Mouse (Mus musculus): ENCODE results near the gene Msantd3.

Gene Msantd3

DNA sequence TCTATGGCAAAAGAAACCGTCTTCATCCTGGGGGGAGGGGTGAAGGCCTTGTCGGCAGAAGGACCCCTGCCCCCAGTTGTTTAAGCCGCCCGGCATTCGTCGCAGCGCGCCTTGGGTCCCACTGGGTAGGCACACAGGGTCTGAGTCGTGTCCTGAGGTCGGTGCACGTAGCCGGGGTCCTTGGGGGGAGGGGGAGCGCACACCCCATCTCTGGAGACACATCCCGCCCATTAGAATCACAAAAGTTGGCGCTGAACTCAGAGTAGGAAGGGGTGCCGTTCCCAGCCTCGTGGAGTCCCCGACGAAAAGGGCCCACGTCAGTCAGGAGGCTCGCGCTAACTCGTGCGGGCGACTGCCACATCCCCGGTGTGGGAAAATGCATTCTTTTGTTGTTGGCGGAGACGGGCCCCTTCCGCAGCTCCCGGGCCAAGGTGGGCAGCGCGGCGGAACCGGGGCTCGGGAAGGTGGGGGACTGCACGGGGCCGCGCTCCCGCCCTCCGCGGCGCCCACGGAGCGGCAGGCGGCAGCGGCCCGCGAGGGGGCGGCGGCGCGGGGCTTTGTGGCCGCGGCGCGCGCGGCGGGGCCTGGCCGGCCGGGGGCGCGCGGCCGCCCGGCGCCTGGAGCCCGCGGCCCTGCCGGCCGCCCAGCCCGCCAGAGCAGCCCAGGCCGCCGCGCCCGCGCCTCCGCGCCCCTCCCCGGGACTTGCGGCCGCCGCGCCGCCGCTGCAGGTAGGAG is at the start of gene Msantd3:
Gene Msantd3, plus strand, starts transcription at position 95 of the 735 bp plus-strand sequence.
- no peak for DNase-seq (ENCODE audit: low read depth, low spot score)

- no peak for DNase-seq (ENCODE audit: low read depth, low spot score)
Measured at GRCm38 (mm10) chr4:48491290-48491743, 48.4 kb upstream of the Msantd3 start.

- DNase-seq (ENCODE audit: low read depth, low spot score) = no peak
Measured at GRCm38 (mm10) chr4:48492510-48492909, 47.2 kb upstream of the Msantd3 start.

DNA sequence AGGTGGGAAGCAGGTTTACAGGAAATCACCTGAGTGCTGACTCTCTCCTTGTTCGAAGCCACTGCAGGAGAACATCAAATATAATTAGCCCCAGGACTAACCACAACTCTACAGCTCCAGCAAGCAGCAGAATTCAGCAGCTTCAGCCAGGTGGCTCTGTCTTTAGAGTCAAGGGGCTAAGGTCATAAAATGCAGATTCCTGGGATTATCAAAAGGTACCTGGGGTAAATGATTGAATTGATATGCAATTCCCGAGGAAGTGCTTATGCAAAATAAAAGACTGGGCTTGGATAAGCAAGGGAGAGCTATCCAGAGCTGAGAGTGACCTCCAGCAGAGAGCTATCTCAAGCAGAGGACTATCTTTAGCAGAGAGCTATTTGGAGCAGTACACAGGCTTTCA is 28.9 kb upstream of the Msantd3 start:
- DNase-seq (ENCODE audit: low read depth, low spot score) = no peak

DNA sequence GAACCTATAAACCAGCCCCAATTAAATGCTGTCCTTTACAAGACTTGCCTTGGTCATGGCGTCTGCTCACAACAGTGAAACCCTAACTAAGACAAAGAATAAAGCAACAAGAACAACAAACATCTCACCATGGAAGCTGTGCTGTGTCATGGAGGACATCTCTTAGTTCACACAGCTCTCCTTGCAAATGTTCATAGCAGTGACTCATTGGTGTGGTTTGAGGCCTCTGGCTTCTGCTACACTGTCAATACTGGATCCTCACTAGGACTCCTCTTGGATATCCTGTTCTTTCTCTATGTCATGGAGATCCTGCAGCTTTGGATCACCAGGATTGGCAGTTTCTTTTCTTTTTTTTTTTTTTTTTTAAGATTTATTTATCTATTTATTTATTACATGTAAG is 10.2 kb upstream of the Msantd3 start:
- no peak for DNase-seq (ENCODE audit: low read depth, low spot score)

GRCm38 (mm10) chr4:48531804-48532601 is 7.7 kb upstream of the Msantd3 start:
- DNase-seq (ENCODE audit: low read depth, low spot score) = no peak

- no peak for DNase-seq (ENCODE audit: low read depth, low spot score)
Measured at GRCm38 (mm10) chr4:48536275-48536674, 3.5 kb upstream of the Msantd3 start.

DNA sequence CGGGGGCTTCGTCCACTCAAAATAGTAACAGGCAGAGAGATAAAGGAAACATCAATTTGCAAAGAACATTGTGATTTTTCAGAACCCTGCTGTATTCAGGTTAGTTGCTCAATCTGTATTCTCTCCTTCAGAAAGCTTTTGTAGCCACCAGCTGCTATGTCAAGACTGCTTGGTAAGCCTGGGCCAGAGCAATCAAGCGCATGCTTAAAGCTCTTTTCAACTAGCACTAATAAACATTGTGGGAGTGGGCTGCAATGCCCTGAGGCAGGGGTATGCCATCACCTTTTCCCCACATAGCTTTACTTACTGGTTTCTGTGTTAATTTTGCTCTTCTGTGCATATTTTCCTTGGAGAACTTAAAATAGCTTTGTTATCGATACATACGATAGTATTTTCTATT is 2.7 kb upstream of the Msantd3 start:
- no peak for DNase-seq (ENCODE audit: low read depth, low spot score)

- DNase-seq (ENCODE audit: low read depth, low spot score) = no peak
Measured at GRCm38 (mm10) chr4:48538581-48538980, 1.2 kb upstream of the Msantd3 start.

- DNase-seq (ENCODE audit: low read depth, low spot score) = no peak
Measured at GRCm38 (mm10) chr4:48540576-48541111, 909 bp downstream of the Msantd3 start.

DNA sequence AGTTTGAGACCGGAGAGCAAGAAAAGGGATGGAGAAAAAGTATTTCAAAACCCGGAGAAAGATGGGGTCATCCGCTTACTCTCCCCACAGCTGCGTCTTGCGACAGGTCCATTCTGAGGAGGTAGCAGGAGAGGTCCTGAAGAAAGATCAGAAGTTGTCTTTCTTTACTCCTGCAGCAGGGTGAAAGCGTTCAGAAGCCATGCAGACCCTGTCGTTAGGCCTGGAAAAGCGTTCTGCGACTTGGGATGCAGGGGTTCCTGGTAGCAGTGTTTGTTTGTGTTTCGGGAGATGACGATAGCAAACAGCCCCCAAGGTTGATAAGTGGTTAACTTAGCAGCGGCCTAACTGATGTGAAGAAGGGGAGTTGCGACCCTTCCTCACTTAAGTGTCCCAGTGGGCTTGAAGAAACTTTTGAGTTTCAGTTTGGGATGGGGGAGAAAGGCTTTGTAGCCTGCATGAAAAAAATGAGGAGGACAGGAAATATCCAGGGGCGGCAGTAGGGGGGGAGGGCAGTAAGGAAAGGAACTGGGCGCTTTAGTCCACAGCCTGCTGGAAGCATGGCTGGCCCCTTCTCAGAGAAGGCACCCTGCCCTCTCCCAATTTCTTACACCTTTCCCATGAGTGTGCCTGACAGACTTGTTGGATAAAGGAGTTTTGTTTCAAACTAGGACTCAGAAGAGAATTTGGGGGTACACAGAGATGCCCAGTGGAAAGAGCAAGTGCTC is 2.0 kb downstream of the Msantd3 start:
- no peak for DNase-seq (ENCODE audit: low read depth, low spot score)

- DNase-seq (ENCODE audit: low read depth, low spot score) = no peak
Measured at GRCm38 (mm10) chr4:48542351-48542750, 2.6 kb downstream of the Msantd3 start.

GRCm38 (mm10) chr4:48543071-48543865 is 3.5 kb downstream of the Msantd3 start:
- DNase-seq (ENCODE audit: low read depth, low spot score) = no peak

DNA sequence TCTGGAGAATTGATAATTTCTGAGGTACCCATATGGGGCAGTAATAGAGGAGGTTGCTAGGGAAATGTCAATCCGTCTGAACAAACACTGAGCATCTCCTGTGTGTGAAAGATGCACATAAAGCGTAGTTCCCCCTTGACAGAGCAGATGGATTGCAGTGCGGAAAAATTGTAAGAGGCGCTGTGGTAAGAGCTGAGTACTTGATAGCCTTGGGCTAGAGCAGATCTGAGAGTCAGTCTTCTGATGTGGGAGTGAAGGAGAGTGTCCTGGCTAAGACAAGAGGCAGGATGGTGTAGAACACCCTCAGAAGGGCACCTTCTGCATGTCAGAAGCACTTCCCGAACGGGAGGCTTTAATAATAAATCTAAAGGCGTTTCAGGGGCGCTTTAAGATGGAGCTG is 4.4 kb downstream of the Msantd3 start:
- DNase-seq (ENCODE audit: low read depth, low spot score) = no peak

DNA sequence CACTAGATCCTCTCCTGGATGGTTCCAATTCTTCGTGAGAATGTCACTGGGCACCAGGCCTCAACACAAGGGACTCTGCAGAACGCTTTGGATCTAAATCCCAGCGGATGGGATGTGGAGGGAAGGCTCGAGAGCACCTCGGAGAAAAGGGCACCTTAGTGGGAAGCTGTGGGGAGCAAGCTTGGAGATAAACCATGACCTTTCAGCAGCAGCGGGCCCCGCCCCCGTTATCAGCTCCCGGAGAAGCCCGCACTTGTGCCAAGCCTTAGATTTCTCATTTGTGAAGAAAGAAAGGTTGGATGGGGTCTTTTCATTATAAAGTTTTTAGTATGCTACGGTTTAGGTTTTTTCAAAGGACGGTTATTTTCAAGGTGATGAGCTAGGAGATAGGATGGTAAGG is 6.2 kb downstream of the Msantd3 start:
- no peak for DNase-seq (ENCODE audit: low read depth, low spot score)

- no peak for DNase-seq (ENCODE audit: low read depth, low spot score)
Measured at GRCm38 (mm10) chr4:48546568-48547496, 7.1 kb downstream of the Msantd3 start.

DNA sequence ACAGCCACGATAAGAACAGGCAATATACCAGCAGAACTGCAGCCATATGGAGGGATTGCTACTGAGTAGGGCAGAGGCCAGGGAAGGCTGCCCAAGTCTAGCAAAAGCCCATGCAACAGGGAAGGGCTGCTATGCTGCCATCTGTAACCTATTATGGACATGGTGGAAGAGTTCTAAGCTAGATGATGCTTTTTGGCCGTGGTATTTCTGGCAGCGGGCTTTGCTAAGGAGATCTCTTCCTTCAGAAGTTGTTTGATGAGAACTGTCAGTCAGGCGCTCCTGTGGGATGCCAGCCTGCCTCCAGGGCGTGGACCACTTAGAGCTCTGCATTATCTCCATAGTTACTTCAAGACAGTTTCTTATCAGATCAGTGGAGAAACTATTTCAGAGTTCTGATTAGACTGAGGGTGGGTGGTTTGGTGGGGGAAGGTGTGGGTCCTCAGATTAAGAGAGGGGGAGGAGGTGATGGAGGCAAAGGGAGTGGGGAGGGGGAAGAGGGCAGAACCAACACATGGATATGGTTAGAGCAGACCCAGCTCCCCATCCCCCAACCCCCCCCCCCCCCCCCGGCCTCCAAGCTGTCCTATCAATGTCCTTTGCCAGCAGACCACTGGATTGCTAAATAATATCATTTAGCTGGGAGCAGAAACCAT is 8.8 kb downstream of the Msantd3 start:
- DNase-seq (ENCODE audit: low read depth, low spot score) = no peak

DNA sequence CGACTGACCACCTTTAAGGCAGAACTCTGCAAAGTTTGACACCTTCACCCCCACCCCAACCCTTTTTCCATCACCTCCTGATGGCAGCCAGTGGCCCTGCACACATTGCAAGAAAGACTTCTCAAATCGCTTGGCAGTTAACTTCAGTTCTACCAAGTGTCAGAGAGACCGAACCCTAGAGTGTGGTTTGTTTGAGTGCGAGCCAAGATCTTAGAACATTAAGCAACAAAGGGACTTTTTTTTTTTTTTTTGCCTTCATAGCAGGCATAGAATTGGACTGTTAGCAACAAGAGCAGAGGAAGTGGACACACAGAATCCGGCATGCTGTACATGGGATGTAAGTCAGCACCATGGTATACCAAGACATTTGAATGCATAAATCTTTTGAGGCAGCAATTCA is 9.9 kb downstream of the Msantd3 start:
- no peak for DNase-seq (ENCODE audit: low read depth, low spot score)

- DNase-seq (ENCODE audit: low read depth, low spot score) = no peak
Measured at GRCm38 (mm10) chr4:48552486-48553064, 12.8 kb downstream of the Msantd3 start.

Measured in CD4-positive helper T cell, adult 2 months (primary cell).